Comparison of ENCODE assay signal across 21 mouse cellular contexts in genomic region chr4:125364011-125364410, GRCm38 (mm10).
DNase-seq lines count a peak whose midpoint lies in the region; ATAC-seq and TF ChIP-seq lines count a peak whose summit lies in the region.
"Had no signal": no experiment of that assay in that cellular context is flagged by ENCODE, and none has a peak within 500 bp of the region (broad histone marks: within the 10 kb centered on the region; RNA-seq: fewer than 3 reads in every experiment).

No protein-coding gene starts in this region.

- H3K27me3 ChIP-seq in forebrain, embryonic 10.5 days (ENCODE audit: poor library complexity, severe bottlenecking): peaks cover 36% of the 10 kb centered on the region
- H3K27me3 ChIP-seq in forebrain, embryonic 11.5 days (ENCODE audit: control insufficient read depth, insufficient read depth, low read length): no peaks in the 10 kb centered on the region
- no peaks in the 10 kb centered on the region for H3K27me3 ChIP-seq in kidney, postnatal 0 days (ENCODE audit: insufficient read depth, low read length)
- H3K27me3 ChIP-seq in hindbrain, embryonic 15.5 days: no peaks in the 10 kb centered on the region
- H3K27me3 ChIP-seq: liver, embryonic 15.5 days; lung, embryonic 15.5 days had no signal

- WGBS in forebrain, embryonic 10.5 days: 58% methylated on average over 9 of the region's 9 CpGs
- WGBS in forebrain, embryonic 11.5 days: 51% methylated on average over 9 of the region's 9 CpGs
- 50% methylated on average over 9 of the region's 9 CpGs for WGBS in kidney, postnatal 0 days
- 43% methylated on average over 9 of the region's 9 CpGs for WGBS in hindbrain, embryonic 15.5 days

- no peak for TF ChIP-seq CTCF in kidney, postnatal 0 days (IDR thresholded peaks at IDR 0.05; ENCODE audit: low read depth)

- no peaks in the 10 kb centered on the region for H3K36me3 ChIP-seq in forebrain, embryonic 10.5 days (replicated peaks)
- no peaks in the 10 kb centered on the region for H3K36me3 ChIP-seq in forebrain, embryonic 11.5 days (ENCODE audit: control insufficient read depth, insufficient read depth, low read length)
- H3K36me3 ChIP-seq in kidney, postnatal 0 days (ENCODE audit: insufficient read depth, low read length): no peaks in the 10 kb centered on the region
- H3K36me3 ChIP-seq in hindbrain, embryonic 15.5 days: no peaks in the 10 kb centered on the region
- H3K36me3 ChIP-seq: limb, embryonic 15.5 days; liver, embryonic 15.5 days; lung, embryonic 15.5 days had no signal

- no peak for ATAC-seq in forebrain, embryonic 11.5 days (replicated peaks; ENCODE audit: low FRiP score)
- ATAC-seq in kidney, postnatal 0 days (replicated peaks; ENCODE audit: low FRiP score, low read depth): no peak
- ATAC-seq in hindbrain, embryonic 15.5 days (ENCODE audit: low FRiP score, low read depth): peak; percentile 42; the same call in 1 of the 2 replicates
- ATAC-seq: intestine, embryonic 16.5 days; Patski had no signal

- H3K4me2 ChIP-seq in forebrain, embryonic 11.5 days (ENCODE audit: low read depth, low read length, severe bottlenecking): no peak overlapping the region
- no peak overlapping the region for H3K4me2 ChIP-seq in kidney, postnatal 0 days (ENCODE audit: low read length)
- H3K4me2 ChIP-seq in hindbrain, embryonic 15.5 days: no peak overlapping the region
- H3K4me2 ChIP-seq: heart, embryonic 11.5 days; limb, embryonic 15.5 days; liver, embryonic 15.5 days; lung, embryonic 15.5 days had no signal

- H3K27ac ChIP-seq in forebrain, embryonic 10.5 days: 0 out of 2 replicates have a peak overlapping the region, but pooled peaks have one; percentile 13
- no peak overlapping the region for H3K27ac ChIP-seq in forebrain, embryonic 11.5 days (ENCODE audit: low read depth, low read length)
- H3K27ac ChIP-seq in kidney, postnatal 0 days: no peak overlapping the region
- no peak overlapping the region; the same call in 1 of the 2 replicates for H3K27ac ChIP-seq in hindbrain, embryonic 15.5 days (replicated peaks)
- H3K27ac ChIP-seq: limb, embryonic 15.5 days; liver, embryonic 15.5 days; lung, embryonic 15.5 days had no signal

- peaks cover 49% of the 10 kb centered on the region for H3K4me1 ChIP-seq in forebrain, embryonic 10.5 days
- H3K4me1 ChIP-seq in forebrain, embryonic 11.5 days (replicated peaks; ENCODE audit: control insufficient read depth, insufficient read depth, low read length): peaks cover 5% of the 10 kb centered on the region; the same call in 1 of the 2 replicates
- no peaks in the 10 kb centered on the region for H3K4me1 ChIP-seq in kidney, postnatal 0 days (replicated peaks; ENCODE audit: insufficient read depth, low read length)
- H3K4me1 ChIP-seq in hindbrain, embryonic 15.5 days (replicated peaks): peaks cover 12% of the 10 kb centered on the region; the same call in 1 of the 2 replicates
- H3K4me1 ChIP-seq: limb, embryonic 15.5 days; liver, embryonic 15.5 days; lung, embryonic 15.5 days; megakaryocyte, embryonic 14.5 days had no signal

- no peak for DNase-seq in forebrain, embryonic 10.5 days (ENCODE audit: extremely low spot score, low spot score)
- no peak for DNase-seq in forebrain, embryonic 11.5 days (ENCODE audit: low spot score)
- DNase-seq in kidney, postnatal 0 days (ENCODE audit: low spot score): peak; percentile 14
- DNase-seq in kidney, postnatal 25 days: no peak
- DNase-seq in retina, embryonic 14.5 days (ENCODE audit: low spot score): peak; percentile 43
- DNase-seq in kidney, adult 18-20 months: no peak
- DNase-seq: adrenal gland, adult 2 months; cerebellum, adult 18-20 months; gastrocnemius, postnatal 14 days; layer of hippocampus, adult 9-11 months; lung, postnatal 36 days; right cerebral cortex, postnatal 25 days; spleen, adult 18-20 months had no signal

- H3K9me3 ChIP-seq in forebrain, embryonic 10.5 days: no peaks in the 10 kb centered on the region
- H3K9me3 ChIP-seq in forebrain, embryonic 11.5 days (ENCODE audit: control insufficient read depth, low read length): no peaks in the 10 kb centered on the region
- H3K9me3 ChIP-seq in kidney, postnatal 0 days (replicated peaks; ENCODE audit: low read length): no peaks in the 10 kb centered on the region
- H3K9me3 ChIP-seq in hindbrain, embryonic 15.5 days: no peaks in the 10 kb centered on the region
- H3K9me3 ChIP-seq: limb, embryonic 15.5 days; liver, embryonic 15.5 days; lung, embryonic 15.5 days; megakaryocyte, embryonic 14.5 days had no signal

- no peak overlapping the region for H3K9ac ChIP-seq in forebrain, embryonic 11.5 days (ENCODE audit: low read length)
- no peak overlapping the region for H3K9ac ChIP-seq in kidney, postnatal 0 days (ENCODE audit: low read depth, low read length)
- no peak overlapping the region for H3K9ac ChIP-seq in hindbrain, embryonic 15.5 days
- H3K9ac ChIP-seq: limb, embryonic 15.5 days; liver, embryonic 15.5 days; lung, embryonic 15.5 days had no signal

- no peak overlapping the region for H3K4me3 ChIP-seq in forebrain, embryonic 10.5 days
- no peak overlapping the region for H3K4me3 ChIP-seq in forebrain, embryonic 11.5 days (ENCODE audit: low read depth, low read length)
- no peak overlapping the region for H3K4me3 ChIP-seq in kidney, postnatal 0 days (replicated peaks; ENCODE audit: low read depth, low read length)
- no peak overlapping the region for H3K4me3 ChIP-seq in hindbrain, embryonic 15.5 days
- H3K4me3 ChIP-seq: limb, embryonic 15.5 days; liver, embryonic 15.5 days; lung, embryonic 15.5 days; megakaryocyte, embryonic 14.5 days had no signal

Comparison
In these comparisons a context has a peak if more than half of its experiments do, and no peak if none do; other contexts are left out.
1. DNase-seq: peak in kidney, postnatal 0 days (single experiment) and retina, embryonic 14.5 days (single experiment); none in forebrain, embryonic 10.5 days (single experiment), forebrain, embryonic 11.5 days (single experiment), kidney, postnatal 25 days (0 of 2) and kidney, adult 18-20 months (single experiment).